Mouse (Mus musculus) stomach, embryonic 14.5 days (tissue): ENCODE data around the gene Otud3. TPM values are rescaled to one million over a fixed set of nuclear protein-coding genes. Genes with fewer than 3 reads are reported as not detected.

Experiments used
- ATAC-seq: fragments of 200-750 bp; cut with Nextera tagmentation; 2 replicates; pipeline ENCODE4 v1.8.0; 2017; ENCODE audit warnings: low read depth, moderate TSS enrichment; ENCODE audit not compliant: insufficient number of reproducible peaks, insufficient read depth, low FRiP score
- H3K27ac ChIP-seq: fragments of 300-500 bp; sonication (generic); 2 replicates; pipeline ENCODE4 v1.5.1; 2014; ENCODE audit warnings: mild to moderate bottlenecking, low read length, moderate library complexity, mixed read lengths
- H3K27me3 ChIP-seq: fragments of 300-500 bp; sonication (generic); 2 replicates; pipeline ENCODE4 v1.6.1; 2014; ENCODE audit warnings: low read length, control low read depth, mixed read lengths; ENCODE audit not compliant: control insufficient read depth, insufficient read depth
- H3K36me3 ChIP-seq: fragments of 300-500 bp; sonication (generic); 2 replicates; pipeline ENCODE4 v1.6.1; 2014; ENCODE audit warnings: mild to moderate bottlenecking, control low read depth, low read length, moderate library complexity, mixed read lengths; ENCODE audit not compliant: control insufficient read depth, insufficient read depth
- H3K4me1 ChIP-seq: fragments of 300-500 bp; sonication (generic); 2 replicates; pipeline ENCODE4 v1.6.1; 2014; ENCODE audit warnings: low read length, control low read depth, mixed read lengths; ENCODE audit not compliant: control insufficient read depth, insufficient read depth
- H3K4me2 ChIP-seq: fragments of 300-500 bp; sonication (generic); replicated peaks from 2 replicates; pipeline ENCODE4 v1.6.1; 2014; ENCODE audit warnings: low read depth, low read length, control low read depth
- H3K4me3 ChIP-seq: fragments of 300-500 bp; sonication (generic); 2 replicates; pipeline ENCODE4 v1.5.1; 2014; ENCODE audit warnings: low read depth, low read length, control low read depth
- H3K9ac ChIP-seq: fragments of 300-500 bp; sonication (generic); replicated peaks from 2 replicates; pipeline ENCODE4 v1.6.1; 2014; ENCODE audit warnings: low read depth, mild to moderate bottlenecking, control low read depth, low read length, moderate library complexity, mixed read lengths
- H3K9me3 ChIP-seq: fragments of 300-500 bp; sonication (generic); 2 replicates; pipeline ENCODE4 v1.6.1; 2016; ENCODE audit warnings: low read depth, low read length, control low read depth; ENCODE audit not compliant: control insufficient read depth
- WGBS: fragments of 180-500 bp; shearing (Covaris S2); extraction: QIAGEN DNeasy Blood & Tissue Kit; methylation state at CpG from one replicate; pipeline ENCODE4 v1.1.7; 2014; 5-methylcytosine and 5-hydroxymethylcytosine counted together
- polyA plus RNA-seq: library from polyadenylated mRNA; unstranded; fragments of >200 nt; fragmentation: Nextera tagmentation; extraction: Ambion mirVana; gene quantifications from 2 replicates; pipeline ENCODE4 v1.2.1, GENCODE M21; 2014

Gene Otud3
- polyA plus RNA-seq, 1 experiment from 2014 or later = 3.0 TPM

DNA sequence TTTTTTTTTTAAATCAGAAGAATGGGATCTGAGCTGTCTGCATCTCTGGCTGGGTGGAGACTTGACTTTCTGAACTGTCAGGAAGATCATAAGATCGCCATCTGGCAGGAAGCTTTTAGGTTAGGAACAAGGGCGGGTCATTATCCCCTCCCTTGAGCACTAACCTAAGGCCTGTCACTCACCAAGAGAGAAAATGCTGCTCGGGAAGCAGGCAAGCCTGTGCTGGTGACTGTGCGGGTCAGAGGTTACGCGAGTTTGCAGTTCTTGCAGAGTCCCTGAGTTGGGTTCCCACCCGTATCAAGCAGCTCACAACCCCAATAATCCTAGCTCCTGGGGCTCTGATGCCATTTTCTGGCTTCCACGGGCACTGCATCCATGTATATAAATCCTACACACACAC, 45.1 kb downstream of the Otud3 start:
- Histone ChIP-seq H3K27ac (no peak overlapping the region), H3K4me2 (no peak overlapping the region), H3K9ac (no peak overlapping the region), H3K27me3 (no peaks in the 10 kb centered on the region), H3K9me3 (0 out of 2 replicates have a peak, but pooled peaks cover 3% of the 10 kb centered on the region), H3K36me3 (no peaks in the 10 kb centered on the region), H3K4me3 (no peak overlapping the region), H3K4me1 (no peaks in the 10 kb centered on the region)
- no peak for ATAC-seq
- WGBS = 54% methylated on average over 8 of the region's 8 CpGs

DNA sequence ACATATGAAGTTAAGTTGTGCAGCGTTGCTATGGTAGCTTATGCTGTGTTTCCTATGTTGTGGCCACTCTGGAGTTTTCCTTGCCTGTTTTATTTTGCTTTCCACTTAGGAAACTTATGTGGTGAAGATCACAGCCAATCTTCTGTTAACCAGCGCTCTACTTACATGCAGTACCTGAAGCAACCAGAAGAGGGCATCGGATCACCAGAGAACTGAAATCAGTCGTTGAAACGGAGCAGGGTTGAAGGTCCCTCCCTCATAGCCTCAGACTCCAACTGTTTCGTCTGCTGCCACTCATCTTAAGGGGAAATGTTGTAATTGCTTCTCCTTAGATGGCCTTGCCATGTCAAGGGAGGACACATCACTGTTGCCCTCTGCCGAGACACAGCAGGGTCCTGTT, 47.3 kb downstream of the Otud3 start:
- Histone ChIP-seq H3K27me3 (no peaks in the 10 kb centered on the region), H3K9ac (no peak overlapping the region), H3K4me1 (no peaks in the 10 kb centered on the region), H3K27ac (no peak overlapping the region), H3K4me3 (no peak overlapping the region), H3K36me3 (no peaks in the 10 kb centered on the region), H3K4me2 (no peak overlapping the region), H3K9me3 (no peaks in the 10 kb centered on the region)
- ATAC-seq = no peak
- 11% methylated on average over 7 of the region's 7 CpGs for WGBS

- no peak overlapping the region for H3K9ac ChIP-seq
- H3K4me1 ChIP-seq = no peaks in the 10 kb centered on the region
- no peaks in the 10 kb centered on the region for H3K27me3 ChIP-seq
- no peak overlapping the region for H3K27ac ChIP-seq
- no peak for ATAC-seq
- no peaks in the 10 kb centered on the region for H3K36me3 ChIP-seq
- no peak overlapping the region for H3K4me3 ChIP-seq
- H3K9me3 ChIP-seq = no peaks in the 10 kb centered on the region
- H3K4me2 ChIP-seq = no peak overlapping the region
- WGBS = 69% methylated on average over 6 of the region's 6 CpGs
Measured at GRCm38 (mm10) chr4:138865991-138866390, 47.8 kb downstream of the Otud3 start.

GRCm38 (mm10) chr4:138865092-138865491, 48.7 kb downstream of the Otud3 start:
- ATAC-seq = no peak
- Histone ChIP-seq H3K4me3 (no peak overlapping the region), H3K9me3 (no peaks in the 10 kb centered on the region), H3K27me3 (no peaks in the 10 kb centered on the region), H3K36me3 (no peaks in the 10 kb centered on the region), H3K9ac (no peak overlapping the region), H3K4me1 (no peaks in the 10 kb centered on the region), H3K4me2 (no peak overlapping the region), H3K27ac (no peak overlapping the region)
- 50% methylated on average over 5 of the region's 5 CpGs for WGBS

- 70% methylated on average over 10 of the region's 10 CpGs for WGBS
- Histone ChIP-seq H3K9ac (no peak within 1 kb of the TSS), H3K4me3 (no peak within 1 kb of the TSS), H3K36me3 (no peaks in the 10 kb centered on the region), H3K4me2 (no peak within 1 kb of the TSS), H3K27me3 (no peaks in the 10 kb centered on the region), H3K9me3 (no peaks in the 10 kb centered on the region), H3K27ac (no peak within 1 kb of the TSS), H3K4me1 (no peaks in the 10 kb centered on the region)
- no peak for ATAC-seq
Measured at GRCm38 (mm10) chr4:138863344-138863998, 50.3 kb downstream of the Otud3 start, which contains the start of gene Pla2g5. Gene Pla2g5 (minus strand): TSS chr4:138863482.

- Histone ChIP-seq H3K36me3 (no peaks in the 10 kb centered on the region), H3K4me2 (peak overlapping the region; percentile 31; the same call in 1 of the 2 replicates), H3K27ac (no peak overlapping the region), H3K4me3 (no peak overlapping the region), H3K9ac (0 out of 2 replicates have a peak overlapping the region, but pooled peaks have one; percentile 6), H3K4me1 (no peaks in the 10 kb centered on the region), H3K9me3 (no peaks in the 10 kb centered on the region), H3K27me3 (no peaks in the 10 kb centered on the region)
- 4% methylated on average over 13 of the region's 13 CpGs for WGBS
- peak; percentile 33; the same call in 1 of the 2 replicates for ATAC-seq
Measured at GRCm38 (mm10) chr4:138859728-138860127, 54.0 kb downstream of the Otud3 start.

GRCm38 (mm10) chr4:138859245-138859644, 54.5 kb downstream of the Otud3 start:
- WGBS = 24% methylated on average over 9 of the region's 9 CpGs
- no peak for ATAC-seq
- Histone ChIP-seq H3K4me1 (no peaks in the 10 kb centered on the region), H3K4me3 (no peak overlapping the region), H3K9me3 (no peaks in the 10 kb centered on the region), H3K27me3 (no peaks in the 10 kb centered on the region), H3K36me3 (no peaks in the 10 kb centered on the region), H3K27ac (no peak overlapping the region), H3K4me2 (peak overlapping the region; percentile 31; the same call in 1 of the 2 replicates), H3K9ac (no peak overlapping the region)

DNA sequence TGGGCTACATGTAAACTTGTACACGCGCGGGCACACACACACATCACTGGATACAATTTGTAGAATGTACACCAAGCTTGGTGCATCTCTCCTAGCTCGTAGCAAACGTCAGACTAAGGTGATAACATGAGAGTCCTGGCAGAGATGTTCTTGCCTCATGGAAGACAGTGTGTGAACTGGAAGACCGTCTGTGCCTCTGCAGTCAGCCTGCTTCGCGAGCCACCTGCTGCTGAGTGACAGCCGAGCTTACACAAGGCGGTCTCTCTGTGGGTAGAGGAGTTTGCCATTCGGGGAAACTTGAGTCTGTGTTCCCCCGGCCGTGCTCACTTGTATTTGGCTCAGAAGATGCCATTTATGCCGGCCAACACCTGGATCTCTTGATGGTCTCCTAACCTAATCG, 55.3 kb downstream of the Otud3 start:
- H3K9ac ChIP-seq = no peak overlapping the region
- H3K36me3 ChIP-seq = no peaks in the 10 kb centered on the region
- H3K4me1 ChIP-seq = no peaks in the 10 kb centered on the region
- no peak overlapping the region for H3K27ac ChIP-seq
- WGBS = 85% methylated on average over 15 of the region's 15 CpGs
- no peak overlapping the region for H3K4me3 ChIP-seq
- H3K9me3 ChIP-seq = no peaks in the 10 kb centered on the region
- H3K27me3 ChIP-seq = no peaks in the 10 kb centered on the region
- no peak for ATAC-seq
- no peak overlapping the region for H3K4me2 ChIP-seq

DNA sequence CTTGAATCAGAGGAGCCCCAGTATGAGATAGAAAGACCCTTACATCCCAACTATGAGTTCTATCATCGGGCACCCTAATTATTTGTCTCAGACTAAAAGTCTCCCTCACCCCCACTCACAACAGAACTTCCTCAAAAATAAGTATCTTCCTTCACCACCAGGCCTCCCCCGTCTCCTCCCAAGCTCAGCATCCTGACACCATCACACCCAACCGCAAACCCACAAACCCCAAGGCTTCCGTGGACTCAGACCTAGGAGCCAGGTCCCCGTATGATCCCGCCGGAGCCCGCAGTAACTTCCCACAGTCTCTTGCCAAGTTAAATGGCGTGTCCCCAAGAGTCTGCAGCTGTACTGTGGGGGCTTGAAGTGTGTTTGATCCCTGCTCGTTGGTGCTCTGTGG, 56.2 kb downstream of the Otud3 start:
- no peak overlapping the region for H3K27ac ChIP-seq
- H3K36me3 ChIP-seq = no peaks in the 10 kb centered on the region
- H3K4me2 ChIP-seq = no peak overlapping the region
- ATAC-seq = no peak
- no peaks in the 10 kb centered on the region for H3K27me3 ChIP-seq
- 78% methylated on average over 10 of the region's 10 CpGs for WGBS
- no peaks in the 10 kb centered on the region for H3K9me3 ChIP-seq
- no peak overlapping the region for H3K9ac ChIP-seq
- no peaks in the 10 kb centered on the region for H3K4me1 ChIP-seq
- no peak overlapping the region for H3K4me3 ChIP-seq
